Comparison of ENCODE assay signal across 11 mouse cellular contexts in the genomic region with DNA sequence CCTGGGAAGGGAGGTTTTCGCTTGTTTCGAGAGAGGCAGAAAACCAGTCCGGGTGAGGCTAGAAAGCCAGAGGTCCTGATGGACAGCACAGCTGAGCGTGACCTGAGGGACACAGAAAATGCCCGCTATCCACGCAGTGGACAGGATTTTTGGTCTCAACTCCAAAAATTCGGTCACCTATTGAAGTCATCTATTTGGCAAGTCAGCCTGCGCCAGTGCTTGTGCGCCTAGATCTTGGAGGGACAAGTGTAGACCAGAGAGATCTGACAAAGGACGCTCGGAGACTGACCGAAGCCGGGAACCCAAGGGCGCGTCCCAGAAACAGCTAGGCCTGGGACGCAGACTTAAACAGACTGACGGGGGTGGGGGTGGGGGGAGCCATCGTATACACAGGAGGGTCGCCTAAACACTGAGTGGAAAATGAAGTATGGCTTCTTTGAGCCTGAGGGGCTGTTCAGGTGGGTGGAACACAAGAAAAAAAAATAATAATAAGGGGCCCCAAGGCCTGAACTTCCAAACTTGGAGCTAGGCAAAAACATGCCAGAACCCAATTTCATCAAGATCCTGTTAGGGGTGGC. TPM values are rescaled to one million over a fixed set of nuclear protein-coding genes. Genes with fewer than 3 reads are reported as not detected.
A peak's percentile ranks its signal among the peaks of the same experiment; 100 is the strongest.
DNase-seq lines count a peak whose midpoint lies in the region; ATAC-seq and TF ChIP-seq lines count a peak whose summit lies in the region.
"Had no signal": no experiment of that assay in that cellular context is flagged by ENCODE, and none has a peak within 500 bp of the region (broad histone marks: within the 10 kb centered on the region; RNA-seq: fewer than 3 reads in every experiment).

No protein-coding gene starts in this region.

- peaks cover 9% of the 10 kb centered on the region for H3K4me1 ChIP-seq in liver, embryonic 11.5 days (replicated peaks; ENCODE audit: control insufficient read depth, insufficient read depth, low read length)
- peaks cover 40% of the 10 kb centered on the region for H3K4me1 ChIP-seq in embryonic facial prominence, embryonic 14.5 days (ENCODE audit: control insufficient read depth, insufficient read depth, low read length)
- peaks cover 6% of the 10 kb centered on the region; the same call in 1 of the 2 replicates for H3K4me1 ChIP-seq in hindbrain, postnatal 0 days (ENCODE audit: insufficient read depth, low read length)
- peaks cover 26% of the 10 kb centered on the region for H3K4me1 ChIP-seq in neural tube, embryonic 12.5 days

- no peak for ATAC-seq in liver, embryonic 11.5 days (replicated peaks; ENCODE audit: low FRiP score)
- ATAC-seq in embryonic facial prominence, embryonic 14.5 days (ENCODE audit: low read depth) = no peak
- ATAC-seq in hindbrain, postnatal 0 days = no peak
- no peak for ATAC-seq in neural tube, embryonic 12.5 days (ENCODE audit: low FRiP score, low read depth)

- no peak overlapping the region for H3K4me3 ChIP-seq in liver, embryonic 11.5 days (ENCODE audit: low read depth, low read length)
- H3K4me3 ChIP-seq in embryonic facial prominence, embryonic 14.5 days (ENCODE audit: low read depth, low read length) = peak overlapping the region; percentile 19; the same call in 1 of the 2 replicates
- no peak overlapping the region for H3K4me3 ChIP-seq in hindbrain, postnatal 0 days (ENCODE audit: low read length)
- peak overlapping the region; percentile 13 for H3K4me3 ChIP-seq in neural tube, embryonic 12.5 days
- H3K4me3 ChIP-seq: erythroblast, embryonic 14.5 days had no signal

- H3K4me2 ChIP-seq in liver, embryonic 11.5 days = peak overlapping the region; percentile 24
- H3K4me2 ChIP-seq in embryonic facial prominence, embryonic 14.5 days (ENCODE audit: low read depth, low read length) = peak overlapping the region; percentile 39
- H3K4me2 ChIP-seq in hindbrain, postnatal 0 days (ENCODE audit: low read depth, low read length) = peak overlapping the region; percentile 38
- peak overlapping the region; percentile 62 for H3K4me2 ChIP-seq in neural tube, embryonic 12.5 days (replicated peaks)

- WGBS in liver, embryonic 11.5 days = 45% methylated on average over 19 of the region's 19 CpGs
- WGBS in embryonic facial prominence, embryonic 14.5 days = 22% methylated on average over 19 of the region's 19 CpGs
- WGBS in hindbrain, postnatal 0 days = 33% methylated on average over 19 of the region's 19 CpGs
- WGBS in neural tube, embryonic 12.5 days = 8% methylated on average over 19 of the region's 19 CpGs

- H3K27me3 ChIP-seq in liver, embryonic 11.5 days (replicated peaks; ENCODE audit: control insufficient read depth, insufficient read depth, low read length) = peaks cover 35% of the 10 kb centered on the region
- H3K27me3 ChIP-seq in embryonic facial prominence, embryonic 14.5 days (replicated peaks; ENCODE audit: control insufficient read depth, insufficient read depth, low read length) = peaks cover 11% of the 10 kb centered on the region
- H3K27me3 ChIP-seq in hindbrain, postnatal 0 days (ENCODE audit: insufficient read depth, low read length) = peaks cover 16% of the 10 kb centered on the region
- H3K27me3 ChIP-seq in neural tube, embryonic 12.5 days (replicated peaks) = peaks cover 9% of the 10 kb centered on the region

- H3K9me3 ChIP-seq in liver, embryonic 11.5 days (ENCODE audit: control insufficient read depth, low read length) = no peaks in the 10 kb centered on the region
- no peaks in the 10 kb centered on the region for H3K9me3 ChIP-seq in embryonic facial prominence, embryonic 14.5 days (ENCODE audit: control insufficient read depth, low read length)
- no peaks in the 10 kb centered on the region for H3K9me3 ChIP-seq in hindbrain, postnatal 0 days (ENCODE audit: low read length)
- H3K9me3 ChIP-seq in neural tube, embryonic 12.5 days = no peaks in the 10 kb centered on the region

- no peak for TF ChIP-seq CTCF in hindbrain, postnatal 0 days (IDR thresholded peaks at IDR 0.05; ENCODE audit: low read depth)

- DNase-seq in liver, embryonic 11.5 days (ENCODE audit: low spot score) = no peak
- no peak for DNase-seq in liver
- no peak for DNase-seq in embryonic facial prominence, embryonic 14.5 days (ENCODE audit: low spot score)
- DNase-seq in hindbrain, postnatal 0 days (ENCODE audit: low spot score) = no peak
- DNase-seq in adrenal gland, adult 2 months = no peak
- DNase-seq in yolk sac, embryonic 10.5 days (ENCODE audit: low spot score) = no peak
- no peak for DNase-seq in layer of hippocampus, adult 8-10 months (ENCODE audit: low spot score in 2 of 2)
- DNase-seq: kidney, adult 9 months; thymus, adult 18-20 months had no signal

- H3K36me3 ChIP-seq in liver, embryonic 11.5 days (ENCODE audit: control insufficient read depth, insufficient read depth, low read length) = no peaks in the 10 kb centered on the region
- H3K36me3 ChIP-seq in embryonic facial prominence, embryonic 14.5 days (ENCODE audit: control insufficient read depth, insufficient read depth, low read length) = no peaks in the 10 kb centered on the region
- H3K36me3 ChIP-seq in hindbrain, postnatal 0 days (ENCODE audit: insufficient read depth, low read length) = no peaks in the 10 kb centered on the region
- no peaks in the 10 kb centered on the region for H3K36me3 ChIP-seq in neural tube, embryonic 12.5 days

- H3K9ac ChIP-seq in liver, embryonic 11.5 days (ENCODE audit: low read depth, low read length) = 0 out of 2 replicates have a peak overlapping the region, but pooled peaks have one; percentile 0
- H3K9ac ChIP-seq in embryonic facial prominence, embryonic 14.5 days (ENCODE audit: low read depth, low read length) = peak overlapping the region; percentile 46
- H3K9ac ChIP-seq in hindbrain, postnatal 0 days (replicated peaks; ENCODE audit: low read length) = no peak overlapping the region
- peak overlapping the region; percentile 38; the same call in 1 of the 2 replicates for H3K9ac ChIP-seq in neural tube, embryonic 12.5 days

- H3K27ac ChIP-seq in liver, embryonic 11.5 days (ENCODE audit: low read depth, low read length) = no peak overlapping the region
- peak overlapping the region; percentile 82 for H3K27ac ChIP-seq in embryonic facial prominence, embryonic 14.5 days (replicated peaks; ENCODE audit: low read depth, low read length)
- no peak overlapping the region for H3K27ac ChIP-seq in hindbrain, postnatal 0 days
- no peak overlapping the region for H3K27ac ChIP-seq in neural tube, embryonic 12.5 days

RNA-seq across cellular contexts. Expression of a gene that starts 36.1 kb away (rescaled TPM):
- 150 and 153 TPM in 2 replicates for polyA plus RNA-seq in liver, embryonic 11.5 days (2014; fragmentation: Nextera tagmentation; extraction: Ambion mirVana)
- polyA plus RNA-seq in embryonic facial prominence, embryonic 14.5 days (2014; fragmentation: Nextera tagmentation; extraction: Ambion mirVana) = 94.2 and 111 TPM in 2 replicates
- total RNA-seq in hindbrain, postnatal 0 days (2014; rRNA removed) = 119 and 120 TPM in 2 replicates
- polyA plus RNA-seq in hindbrain, postnatal 0 days (2015; fragmentation: Nextera tagmentation; extraction: Ambion mirVana) = 48.8 and 50.6 TPM in 2 replicates
- 122 and 128 TPM in 2 replicates for polyA plus RNA-seq in neural tube, embryonic 12.5 days (2016; fragmentation: Nextera tagmentation; extraction: Ambion mirVana)
- total RNA-seq in adrenal gland, adult 2 months (2021) = 10 to 100 TPM; 21.9 to 22.0 TPM
- 35.8 and 39.4 TPM in 2 replicates for polyA plus RNA-seq in adrenal gland, adult 2 months (2012; rRNA removed)
- 10 to 100 TPM; 86.4 to 96.6 (median 91.0) TPM for total RNA-seq in layer of hippocampus, adult 8-10 months (2022)

Comparison
In these comparisons a context has a peak if more than half of its experiments do, and no peak if none do; other contexts are left out.
1. H3K4me3 ChIP-seq: peak in embryonic facial prominence, embryonic 14.5 days (single experiment) and neural tube, embryonic 12.5 days (single experiment); none in liver, embryonic 11.5 days (single experiment) and hindbrain, postnatal 0 days (single experiment).
2. Peak in every context shown above with its lines, with median percentiles within 50 percentile points of each other: H3K4me2 ChIP-seq.